Mouse (Mus musculus) midbrain, embryonic 13.5 days (tissue): ENCODE measurements around the gene Clec18a. TPM values are rescaled to one million over a fixed set of nuclear protein-coding genes. Genes with fewer than 3 reads are reported as not detected.

ENCODE experiments used
- ATAC-seq: fragments of 200-750 bp; cut with Nextera tagmentation; 2 replicates; pipeline ENCODE4 v1.8.0; 2017; ENCODE audit warnings: mild to moderate bottlenecking, moderate TSS enrichment, moderate library complexity
- H3K27ac ChIP-seq: fragments of 300-500 bp; sonication (generic); 2 replicates; pipeline ENCODE4 v1.5.1; 2015; ENCODE audit warnings: inconsistent platforms, mild to moderate bottlenecking, moderate library complexity
- H3K27me3 ChIP-seq: fragments of 300-500 bp; sonication (generic); 2 replicates; pipeline ENCODE4 v1.6.1; 2015; ENCODE audit warnings: mild to moderate bottlenecking, inconsistent platforms
- H3K36me3 ChIP-seq: fragments of 300-500 bp; sonication (generic); 2 replicates; pipeline ENCODE4 v1.6.1; 2015; ENCODE audit warnings: mild to moderate bottlenecking, inconsistent platforms
- H3K4me1 ChIP-seq: fragments of 300-500 bp; sonication (generic); replicated peaks from 2 replicates; pipeline ENCODE4 v1.6.1; 2015; ENCODE audit warnings: inconsistent platforms
- H3K4me2 ChIP-seq: fragments of 300-500 bp; sonication (generic); replicated peaks from 2 replicates; pipeline ENCODE4 v1.6.1; 2015; ENCODE audit warnings: moderate library complexity, mild to moderate bottlenecking, inconsistent platforms
- H3K4me3 ChIP-seq: fragments of 300-500 bp; sonication (generic); replicated peaks from 2 replicates; pipeline ENCODE4 v1.5.1; 2015; ENCODE audit warnings: mild to moderate bottlenecking, inconsistent platforms
- H3K9ac ChIP-seq: fragments of 300-500 bp; sonication (generic); replicated peaks from 2 replicates; pipeline ENCODE4 v1.6.1; 2015; ENCODE audit warnings: mild to moderate bottlenecking, inconsistent platforms
- H3K9me3 ChIP-seq: fragments of 300-500 bp; sonication (generic); 2 replicates; pipeline ENCODE4 v1.6.1; 2016; ENCODE audit warnings: mild to moderate bottlenecking, inconsistent platforms
- WGBS: fragments of 180-500 bp; shearing (Covaris S2); methylation state at CpG from one replicate; pipeline ENCODE4 v1.1.7; 2015; 5-methylcytosine and 5-hydroxymethylcytosine counted together
- polyA plus RNA-seq: library from polyadenylated mRNA; unstranded; fragments of >200 nt; fragmentation: Nextera tagmentation; extraction: Ambion mirVana; gene quantifications from 2 replicates; pipeline ENCODE4 v1.2.1, GENCODE M21; 2015

Gene Clec18a
- polyA plus RNA-seq, 1 experiment from 2014 or later = 0.30 TPM

DNA sequence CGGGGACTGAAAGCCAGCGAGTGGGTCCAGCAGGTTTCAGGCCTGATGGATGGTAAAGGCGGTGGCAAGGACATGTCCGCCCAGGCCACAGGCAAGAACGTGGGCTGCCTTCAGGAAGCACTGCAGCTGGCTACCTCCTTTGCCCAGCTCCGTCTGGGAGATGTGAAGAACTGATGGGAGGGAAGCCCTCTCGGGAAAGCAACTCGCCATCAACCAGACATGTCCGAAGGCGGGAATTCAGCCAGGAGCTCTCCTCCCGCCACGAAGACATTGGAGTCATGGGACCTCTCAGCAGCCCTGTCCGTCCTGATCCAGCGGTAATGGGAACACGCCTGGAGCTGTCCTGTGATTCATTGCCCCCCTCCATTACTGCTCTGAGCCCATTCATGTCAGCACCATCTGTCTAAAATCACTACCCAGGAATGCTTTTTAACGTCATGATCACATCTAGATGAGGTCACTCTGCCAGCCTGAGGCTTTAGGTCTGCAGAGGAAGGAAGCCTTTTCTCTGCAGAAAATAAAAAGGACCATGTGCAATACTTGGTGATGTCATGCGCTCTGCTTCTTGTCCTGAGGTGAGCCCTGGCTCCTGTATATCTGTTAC, 37.1 kb downstream of the Clec18a start:
- H3K4me2 ChIP-seq = no peak overlapping the region
- H3K4me1 ChIP-seq = peaks cover 13% of the 10 kb centered on the region
- peaks cover 69% of the 10 kb centered on the region for H3K36me3 ChIP-seq
- H3K27ac ChIP-seq = no peak overlapping the region
- H3K9ac ChIP-seq = no peak overlapping the region
- 91% methylated on average over 17 of the region's 17 CpGs for WGBS
- no peak for ATAC-seq
- H3K4me3 ChIP-seq = no peak overlapping the region
- H3K27me3 ChIP-seq = no peaks in the 10 kb centered on the region
- no peaks in the 10 kb centered on the region for H3K9me3 ChIP-seq

DNA sequence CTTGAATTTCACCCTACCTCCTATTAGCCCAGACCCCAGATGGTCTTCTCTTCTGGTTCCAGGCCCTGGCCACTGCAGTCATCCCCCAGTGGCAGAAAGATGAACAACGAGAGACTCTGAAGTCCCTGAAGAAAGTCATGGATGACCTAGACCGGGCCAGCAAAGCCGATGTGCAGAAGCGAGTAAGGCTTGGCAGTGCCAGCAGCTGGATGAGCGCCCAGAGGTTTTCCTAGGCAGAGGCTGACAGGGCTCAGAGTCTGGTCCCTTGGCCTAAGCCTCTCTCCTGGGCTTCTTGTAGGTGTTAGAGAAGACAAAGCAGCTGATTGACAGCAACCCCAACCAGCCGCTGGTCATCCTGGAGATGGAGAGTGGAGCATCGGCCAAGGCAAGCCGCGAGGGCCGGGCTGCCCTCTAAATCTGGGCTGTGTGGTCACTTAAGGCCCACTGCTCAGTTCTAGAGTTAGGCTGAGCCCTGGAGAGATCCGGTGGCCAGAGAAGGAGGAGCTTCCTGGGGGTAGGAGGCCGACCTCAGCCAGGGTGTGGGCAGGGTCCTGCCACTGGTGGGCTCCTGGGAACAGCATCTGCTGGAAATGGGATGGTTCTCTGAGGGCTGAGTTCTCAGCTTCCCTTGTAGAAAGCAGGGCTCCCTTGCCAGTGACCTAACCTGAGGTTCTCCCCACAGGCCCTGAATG, 38.3 kb downstream of the Clec18a start:
- WGBS = 95% methylated on average over 12 of the region's 12 CpGs
- no peak for ATAC-seq
- H3K27me3 ChIP-seq = no peaks in the 10 kb centered on the region
- no peak overlapping the region for H3K9ac ChIP-seq
- H3K36me3 ChIP-seq = peaks cover 81% of the 10 kb centered on the region
- no peak overlapping the region for H3K27ac ChIP-seq
- no peak overlapping the region for H3K4me3 ChIP-seq
- no peaks in the 10 kb centered on the region for H3K9me3 ChIP-seq
- no peak overlapping the region for H3K4me2 ChIP-seq
- H3K4me1 ChIP-seq = peaks cover 13% of the 10 kb centered on the region

DNA sequence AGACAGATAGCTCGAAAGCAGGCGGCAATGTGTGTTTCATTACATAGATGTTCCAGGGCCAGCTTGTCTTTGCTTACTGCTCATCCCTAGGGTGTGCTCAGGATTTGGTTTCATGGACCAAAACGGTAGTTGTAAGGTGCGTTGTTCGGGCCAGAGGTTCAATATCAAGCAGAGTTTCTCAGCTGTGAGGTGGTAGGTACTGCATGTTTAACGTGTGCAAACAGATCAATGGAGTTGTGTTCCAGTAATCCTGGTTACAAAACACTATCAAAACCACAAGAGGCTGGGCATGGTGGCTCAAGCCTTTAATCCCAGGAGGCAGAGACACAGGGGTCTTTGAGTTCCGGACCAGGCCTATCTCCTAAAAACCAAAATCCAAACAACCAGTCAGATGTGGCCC, 43.1 kb downstream of the Clec18a start:
- Histone ChIP-seq H3K9me3 (no peaks in the 10 kb centered on the region), H3K9ac (no peak overlapping the region), H3K36me3 (peaks cover 100% of the 10 kb centered on the region), H3K4me1 (no peaks in the 10 kb centered on the region), H3K27ac (no peak overlapping the region), H3K4me2 (no peak overlapping the region), H3K27me3 (no peaks in the 10 kb centered on the region), H3K4me3 (no peak overlapping the region)
- whole genome bisulfite sequencing = 95% methylated on average over 7 of the region's 7 CpGs
- no peak for ATAC-seq

DNA sequence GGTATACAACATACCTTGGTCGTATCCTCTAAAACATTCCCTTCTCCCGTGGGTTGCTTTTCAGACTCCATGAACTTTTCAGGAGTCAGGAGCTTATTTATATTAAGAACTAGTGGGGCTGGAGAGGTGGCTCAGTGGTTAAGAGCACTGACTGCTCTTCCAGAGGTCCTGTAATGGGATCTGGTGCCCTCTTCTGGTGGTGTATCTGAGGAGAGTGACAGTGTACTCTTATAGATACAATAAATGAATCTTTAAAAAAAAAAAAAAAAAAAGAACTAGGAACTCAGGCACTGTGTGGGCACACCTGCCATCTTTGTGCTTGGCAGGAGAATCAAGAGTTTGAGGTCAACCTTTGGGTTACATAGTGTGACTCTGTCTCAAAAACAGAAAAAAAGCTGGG, 43.5 kb downstream of the Clec18a start:
- Histone ChIP-seq H3K36me3 (peaks cover 100% of the 10 kb centered on the region), H3K4me3 (no peak overlapping the region), H3K9ac (no peak overlapping the region), H3K27me3 (no peaks in the 10 kb centered on the region), H3K27ac (no peak overlapping the region), H3K4me1 (no peaks in the 10 kb centered on the region), H3K9me3 (no peaks in the 10 kb centered on the region), H3K4me2 (no peak overlapping the region)
- 95% methylated on average over 2 of the region's 2 CpGs for WGBS
- ATAC-seq = no peak

DNA sequence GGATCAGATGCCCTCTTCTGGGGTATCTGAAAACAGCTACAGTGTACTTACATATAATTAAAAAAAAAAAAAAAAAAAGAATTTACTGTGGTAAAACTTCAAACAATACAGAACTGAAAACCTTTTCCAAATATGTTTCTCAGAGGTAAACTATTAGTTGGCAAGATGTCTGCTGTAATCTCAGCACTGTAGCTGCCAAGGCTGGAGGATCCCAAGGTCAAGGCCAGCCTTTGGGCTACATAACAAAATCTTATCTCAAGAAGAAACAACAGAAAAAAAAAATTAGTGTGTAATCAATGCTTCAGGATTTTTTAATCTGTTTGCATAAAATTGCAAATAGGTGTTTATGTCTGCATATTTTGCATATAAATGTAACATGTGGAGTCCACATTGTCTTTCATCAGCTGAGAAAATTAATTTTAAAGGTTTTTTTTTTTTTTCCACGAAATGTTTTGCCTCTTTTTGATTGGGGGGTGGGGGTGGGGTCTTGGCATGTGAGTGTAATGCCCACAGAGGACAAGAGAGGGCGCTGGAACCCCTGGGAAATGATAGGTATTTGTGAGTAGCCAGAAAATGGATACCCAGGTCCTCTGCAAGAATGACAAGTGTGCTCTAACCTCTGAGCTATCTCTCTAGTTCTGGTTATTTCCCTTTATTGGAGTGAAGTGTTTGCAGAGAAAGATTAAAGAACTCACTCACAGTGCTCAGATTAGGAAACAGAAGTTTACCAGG, 48.1 kb downstream of the Clec18a start:
- Histone ChIP-seq H3K9me3 (no peaks in the 10 kb centered on the region), H3K4me1 (no peaks in the 10 kb centered on the region), H3K27ac (no peak overlapping the region), H3K9ac (no peak overlapping the region), H3K4me2 (no peak overlapping the region), H3K36me3 (peaks cover 99% of the 10 kb centered on the region), H3K27me3 (no peaks in the 10 kb centered on the region), H3K4me3 (no peak overlapping the region)
- WGBS = 59% methylated on average over 2 of the region's 2 CpGs
- ATAC-seq = no peak

DNA sequence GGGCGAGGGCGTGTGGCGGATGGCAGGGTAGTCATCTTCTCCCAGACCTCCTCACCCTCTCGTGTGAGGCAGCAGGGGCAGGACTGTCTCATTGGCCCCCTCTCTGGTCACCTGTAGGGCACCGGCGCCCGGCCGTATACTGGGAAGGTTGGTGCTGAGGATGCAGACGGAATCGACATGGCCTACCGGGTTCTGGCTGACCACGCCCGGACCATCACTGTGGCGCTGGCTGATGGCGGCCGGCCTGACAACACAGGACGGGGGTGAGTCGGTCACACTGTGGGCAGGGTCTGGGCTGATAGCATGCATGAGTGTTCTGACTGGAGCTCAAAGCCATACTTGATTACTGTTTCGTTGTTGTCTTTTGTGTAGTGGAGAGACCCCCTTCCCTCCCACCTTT, 49.7 kb downstream of the Clec18a start:
- H3K36me3 ChIP-seq = peaks cover 96% of the 10 kb centered on the region
- H3K9ac ChIP-seq = no peak overlapping the region
- WGBS = 96% methylated on average over 19 of the region's 19 CpGs
- H3K27ac ChIP-seq = no peak overlapping the region
- ATAC-seq = no peak
- no peak overlapping the region for H3K4me2 ChIP-seq
- no peaks in the 10 kb centered on the region for H3K4me1 ChIP-seq
- H3K9me3 ChIP-seq = no peaks in the 10 kb centered on the region
- H3K4me3 ChIP-seq = no peak overlapping the region
- no peaks in the 10 kb centered on the region for H3K27me3 ChIP-seq

DNA sequence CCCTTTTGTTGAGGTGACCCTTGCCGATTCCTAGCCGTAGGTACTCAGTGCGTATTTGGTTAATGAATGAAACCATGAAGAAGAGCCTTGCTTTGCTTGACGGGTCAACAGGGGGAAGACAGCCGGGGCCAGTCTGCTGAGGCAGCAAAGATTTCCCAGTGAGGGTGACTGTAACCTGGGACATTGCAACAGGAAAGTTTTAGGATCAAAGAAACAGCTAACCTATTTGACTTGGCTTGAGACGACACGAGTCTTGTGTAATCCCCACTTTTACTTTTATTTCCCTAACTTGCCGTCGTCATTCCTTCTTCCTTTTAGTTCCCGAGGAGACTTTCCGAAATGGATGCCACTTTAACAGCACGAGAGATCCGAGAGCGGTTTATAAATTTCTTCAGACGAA, 55.6 kb downstream of the Clec18a start:
- WGBS = 96% methylated on average over 15 of the region's 15 CpGs
- Histone ChIP-seq H3K9ac (no peak overlapping the region), H3K4me3 (no peak overlapping the region), H3K4me2 (no peak overlapping the region), H3K4me1 (peaks cover 19% of the 10 kb centered on the region), H3K36me3 (peaks cover 54% of the 10 kb centered on the region), H3K9me3 (no peaks in the 10 kb centered on the region), H3K27ac (no peak overlapping the region), H3K27me3 (peaks cover 4% of the 10 kb centered on the region; the same call in 1 of the 2 replicates)
- no peak for ATAC-seq

DNA sequence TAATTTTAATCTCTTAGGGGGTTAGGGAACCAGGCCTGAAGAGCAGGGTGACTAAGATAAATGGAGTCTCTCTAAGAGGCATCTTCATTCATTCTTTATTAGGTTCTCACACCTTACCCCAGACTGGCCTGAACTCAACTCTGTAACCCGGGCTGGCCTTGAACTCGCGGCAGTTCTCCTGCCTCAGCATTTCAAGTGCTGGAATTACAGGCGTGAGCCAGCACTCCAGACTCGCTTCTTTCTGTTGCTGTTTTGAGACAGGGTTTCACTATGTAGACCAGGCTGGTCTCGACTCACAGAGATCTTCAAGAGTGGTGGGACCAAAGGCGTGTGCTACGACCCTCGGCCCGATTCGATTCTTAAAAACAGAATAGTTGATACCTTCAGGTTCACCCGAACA, 58.0 kb downstream of the Clec18a start:
- peak overlapping the region; percentile 87 for H3K27ac ChIP-seq
- H3K4me3 ChIP-seq = peak overlapping the region; percentile 76
- H3K9me3 ChIP-seq = no peaks in the 10 kb centered on the region
- WGBS = 22% methylated on average over 12 of the region's 12 CpGs
- H3K9ac ChIP-seq = peak overlapping the region; percentile 86
- H3K27me3 ChIP-seq = peaks cover 15% of the 10 kb centered on the region
- H3K4me2 ChIP-seq = peak overlapping the region; percentile 79
- peaks cover 32% of the 10 kb centered on the region for H3K36me3 ChIP-seq
- 0 out of 2 replicates have a peak, but pooled peaks have one; percentile 2 for ATAC-seq
- peaks cover 19% of the 10 kb centered on the region for H3K4me1 ChIP-seq

DNA sequence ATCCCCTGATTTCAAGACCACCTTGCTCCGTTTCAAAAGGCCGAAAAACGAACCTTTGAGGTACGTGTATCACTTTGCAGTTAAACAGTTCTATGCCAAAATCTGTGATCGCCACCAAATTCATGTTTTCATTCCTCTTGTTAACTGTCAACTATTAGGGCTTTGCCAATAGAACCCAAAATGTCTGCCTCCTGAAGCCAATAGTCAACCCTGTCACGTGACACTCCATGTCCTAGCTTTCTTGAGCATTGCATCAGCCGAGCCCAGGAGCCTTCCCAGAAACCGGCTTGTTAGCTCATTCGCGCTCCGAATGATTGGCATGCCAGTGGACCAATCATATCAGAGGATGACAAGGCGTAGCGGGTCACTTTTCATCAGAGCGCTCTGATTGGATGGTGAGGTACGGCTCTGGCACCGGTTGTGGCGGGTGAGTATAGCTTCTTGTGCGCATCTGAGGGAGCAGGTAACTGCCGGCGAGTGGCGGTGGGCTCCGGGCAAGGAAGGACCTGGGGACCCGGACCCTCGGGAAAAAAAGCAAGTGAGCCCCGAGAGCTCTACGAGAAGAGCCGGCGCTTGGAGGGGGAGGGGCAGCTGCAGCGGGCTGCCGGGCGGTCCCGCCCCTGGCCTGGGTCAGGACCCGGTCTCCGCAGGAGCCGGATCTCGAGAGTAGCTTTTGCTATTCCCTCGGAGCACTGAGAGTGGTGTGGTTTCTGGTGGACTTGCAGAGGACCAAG, 58.6 kb downstream of the Clec18a start:
- Histone ChIP-seq H3K36me3 (peaks cover 26% of the 10 kb centered on the region), H3K4me3 (peak overlapping the region; percentile 76), H3K27me3 (peaks cover 15% of the 10 kb centered on the region), H3K27ac (peak overlapping the region; percentile 87), H3K9me3 (no peaks in the 10 kb centered on the region), H3K4me2 (peak overlapping the region; percentile 79), H3K9ac (peak overlapping the region; percentile 86), H3K4me1 (peaks cover 19% of the 10 kb centered on the region)
- 6% methylated on average over 37 of the region's 37 CpGs for WGBS
- peak; percentile 99 for ATAC-seq

DNA sequence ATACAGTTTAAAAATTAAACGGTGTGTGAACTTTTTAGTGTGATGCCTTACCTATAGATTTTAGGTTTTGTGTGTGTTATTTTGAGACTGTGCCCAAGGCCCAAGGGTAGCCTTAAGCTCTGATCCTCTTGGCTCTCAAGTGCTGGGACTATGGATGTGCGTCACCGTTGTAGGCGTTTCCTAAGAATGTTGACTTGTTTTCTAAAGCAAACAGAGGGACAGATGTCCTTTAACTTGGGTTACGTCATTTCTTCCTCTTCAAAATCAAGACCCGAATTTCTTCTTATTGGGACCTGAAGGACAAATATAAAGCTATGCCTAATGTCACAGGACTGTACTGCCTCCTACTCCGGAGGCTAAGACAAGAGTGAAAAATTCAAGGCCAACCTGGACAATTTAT, 59.3 kb downstream of the Clec18a start, which contains the start of gene Aars:
Gene Aars (plus strand): TSS at position 229 of the 400 bp plus-strand sequence.
- Histone ChIP-seq H3K9ac (peak within 1 kb of the TSS; percentile 86), H3K4me3 (peak within 1 kb of the TSS; percentile 76), H3K27ac (peak within 1 kb of the TSS; percentile 87), H3K27me3 (peaks cover 15% of the 10 kb centered on the region), H3K4me2 (peak within 1 kb of the TSS; percentile 79), H3K36me3 (peaks cover 20% of the 10 kb centered on the region), H3K9me3 (no peaks in the 10 kb centered on the region), H3K4me1 (peaks cover 24% of the 10 kb centered on the region)
- ATAC-seq = no peak
- 96% methylated on average over 7 of the region's 7 CpGs for WGBS

DNA sequence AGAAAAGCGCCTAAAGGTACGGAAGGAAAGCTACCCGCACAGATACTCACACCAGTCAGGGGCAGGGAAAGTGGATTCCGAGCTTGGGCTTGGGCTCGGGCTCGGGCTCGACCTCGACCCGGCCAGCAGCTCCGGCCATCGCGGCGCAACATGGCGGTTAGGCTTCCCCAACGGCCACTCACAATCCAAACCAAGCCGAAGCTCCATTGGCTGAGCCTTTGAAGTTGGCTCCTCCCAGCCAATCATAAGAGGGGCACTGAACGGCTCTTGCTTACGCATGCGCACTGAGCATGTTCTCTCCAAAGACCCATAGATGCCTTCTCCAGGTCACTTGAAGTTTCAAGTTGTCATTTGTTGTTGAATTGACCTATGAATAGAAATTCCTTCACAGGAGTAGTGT, 60.7 kb downstream of the Clec18a start, which contains the start of gene Ddx19b:
Gene Ddx19b (minus strand): TSS at position 180 of the 400 bp plus-strand sequence.
- no peak for ATAC-seq
- H3K4me2 ChIP-seq = no peak within 1 kb of the TSS
- 96% methylated on average over 19 of the region's 19 CpGs for WGBS
- H3K9ac ChIP-seq = no peak within 1 kb of the TSS
- H3K27ac ChIP-seq = no peak within 1 kb of the TSS
- no peak within 1 kb of the TSS for H3K4me3 ChIP-seq
- peaks cover 15% of the 10 kb centered on the region for H3K27me3 ChIP-seq
- no peaks in the 10 kb centered on the region for H3K9me3 ChIP-seq
- peaks cover 8% of the 10 kb centered on the region for H3K36me3 ChIP-seq
- peaks cover 30% of the 10 kb centered on the region for H3K4me1 ChIP-seq
